Mouse (Mus musculus): ENCODE results near the gene Tbx15. TPM values are rescaled to one million over a fixed set of nuclear protein-coding genes. Genes with fewer than 3 reads are reported as not detected.

Tbx15 gene
- 4.2 and 4.9 TPM in 2 replicates for polyA plus RNA-seq (2014; fragmentation: Nextera tagmentation; extraction: Ambion mirVana)

GRCm38 (mm10) chr3:99240213-99240720 lies at the start of gene Tbx15:
Gene Tbx15 (plus strand): TSS chr3:99240381.
- Histone ChIP-seq H3K9me3 (ENCODE audit: control insufficient read depth, low read length) (no peaks in the 10 kb centered on the region), H3K4me3 (ENCODE audit: low read depth, low read length) (peak within 1 kb of the TSS; percentile 10; the same call in 1 of the 2 replicates), H3K4me2 (replicated peaks; ENCODE audit: low read depth, low read length) (peak within 1 kb of the TSS; percentile 22; the same call in 1 of the 2 replicates), H3K27me3 (ENCODE audit: control insufficient read depth, insufficient read depth, low read length) (peaks cover 95% of the 10 kb centered on the region), H3K27ac (ENCODE audit: low read depth, low read length) (no peak within 1 kb of the TSS), H3K4me1 (replicated peaks; ENCODE audit: control insufficient read depth, insufficient read depth, low read length) (no peaks in the 10 kb centered on the region; the same call in 1 of the 2 replicates), H3K36me3 (ENCODE audit: control insufficient read depth, insufficient read depth, low read length) (no peaks in the 10 kb centered on the region), H3K9ac (ENCODE audit: low read depth, low read length) (no peak within 1 kb of the TSS)
- no peak for ATAC-seq (ENCODE audit: low FRiP score)
- under 1% methylated on average over 20 of the region's 20 CpGs for WGBS
- DNase-seq (ENCODE audit: low spot score): no peak

DNA sequence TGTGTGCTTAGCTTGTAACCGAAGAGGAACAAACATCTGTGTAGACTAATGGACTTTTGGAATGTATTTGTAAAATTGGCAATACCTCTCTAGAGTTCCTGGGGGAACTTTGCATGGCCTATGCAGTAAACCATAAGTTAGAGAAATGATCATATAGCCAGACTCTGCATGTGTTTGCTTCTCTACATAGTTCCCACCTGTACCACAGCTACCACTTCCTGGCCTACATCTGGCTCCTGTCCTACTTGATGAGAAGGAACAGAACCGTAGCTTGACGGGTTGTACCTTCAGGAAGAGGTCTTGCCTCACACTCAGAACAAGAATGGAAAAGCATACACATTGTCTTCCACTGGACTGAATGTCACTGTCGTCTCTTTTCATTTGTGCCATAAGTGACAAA lies 46.6 kb upstream of the Tbx15 start:
- no peak overlapping the region for H3K27ac ChIP-seq (ENCODE audit: low read depth, low read length)
- WGBS: 81% methylated on average over 4 of the region's 4 CpGs
- no peak for ATAC-seq (ENCODE audit: low FRiP score)
- no peak for DNase-seq (ENCODE audit: low spot score)
- no peak overlapping the region for H3K9ac ChIP-seq (ENCODE audit: low read depth, low read length)
- no peaks in the 10 kb centered on the region for H3K9me3 ChIP-seq (ENCODE audit: control insufficient read depth, low read length)
- H3K4me2 ChIP-seq (replicated peaks; ENCODE audit: low read depth, low read length): no peak overlapping the region
- H3K4me3 ChIP-seq (ENCODE audit: low read depth, low read length): no peak overlapping the region
- H3K36me3 ChIP-seq (ENCODE audit: control insufficient read depth, insufficient read depth, low read length): no peaks in the 10 kb centered on the region
- H3K4me1 ChIP-seq (replicated peaks; ENCODE audit: control insufficient read depth, insufficient read depth, low read length): no peaks in the 10 kb centered on the region
- no peaks in the 10 kb centered on the region for H3K27me3 ChIP-seq (ENCODE audit: control insufficient read depth, insufficient read depth, low read length)

DNA sequence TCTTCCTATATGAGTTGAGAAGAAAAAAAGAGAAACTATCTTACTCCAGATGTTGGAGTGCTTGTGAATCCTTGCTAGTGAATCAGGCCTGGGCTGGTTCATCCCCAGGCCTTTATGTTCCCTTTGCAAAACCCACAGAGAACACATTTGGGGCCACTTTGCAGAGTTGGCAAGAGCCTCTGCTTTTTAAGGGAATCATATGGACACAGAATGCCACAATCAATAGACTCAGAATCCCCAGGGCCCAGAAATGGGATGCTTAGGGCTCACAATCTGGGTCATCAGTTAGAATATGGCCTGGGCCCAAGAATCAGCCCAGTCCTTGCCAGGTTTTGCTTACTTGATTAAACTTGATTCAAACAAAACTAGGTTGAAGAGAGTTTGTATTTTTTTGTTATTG lies 36.9 kb upstream of the Tbx15 start:
- no peaks in the 10 kb centered on the region for H3K36me3 ChIP-seq (ENCODE audit: control insufficient read depth, insufficient read depth, low read length)
- ATAC-seq (ENCODE audit: low FRiP score) (no peak), DNase-seq (ENCODE audit: low spot score) (no peak)
- no peak overlapping the region for H3K27ac ChIP-seq (ENCODE audit: low read depth, low read length)
- no peaks in the 10 kb centered on the region for H3K4me1 ChIP-seq (replicated peaks; ENCODE audit: control insufficient read depth, insufficient read depth, low read length)
- no peak overlapping the region for H3K9ac ChIP-seq (ENCODE audit: low read depth, low read length)
- H3K4me3 ChIP-seq (ENCODE audit: low read depth, low read length): no peak overlapping the region
- no peak overlapping the region for H3K4me2 ChIP-seq (replicated peaks; ENCODE audit: low read depth, low read length)
- H3K9me3 ChIP-seq (ENCODE audit: control insufficient read depth, low read length): no peaks in the 10 kb centered on the region
- H3K27me3 ChIP-seq (ENCODE audit: control insufficient read depth, insufficient read depth, low read length): no peaks in the 10 kb centered on the region

- no peaks in the 10 kb centered on the region for H3K36me3 ChIP-seq (ENCODE audit: control insufficient read depth, insufficient read depth, low read length)
- WGBS: 72% methylated on average over 1 of the region's 1 CpGs
- ATAC-seq (ENCODE audit: low FRiP score) (no peak), DNase-seq (ENCODE audit: low spot score) (no peak)
- H3K27ac ChIP-seq (ENCODE audit: low read depth, low read length): no peak overlapping the region
- no peaks in the 10 kb centered on the region for H3K27me3 ChIP-seq (ENCODE audit: control insufficient read depth, insufficient read depth, low read length)
- no peak overlapping the region for H3K9ac ChIP-seq (ENCODE audit: low read depth, low read length)
- H3K4me3 ChIP-seq (ENCODE audit: low read depth, low read length): no peak overlapping the region
- no peaks in the 10 kb centered on the region; the same call in 1 of the 2 replicates for H3K4me1 ChIP-seq (replicated peaks; ENCODE audit: control insufficient read depth, insufficient read depth, low read length)
- H3K9me3 ChIP-seq (ENCODE audit: control insufficient read depth, low read length): no peaks in the 10 kb centered on the region
- H3K4me2 ChIP-seq (replicated peaks; ENCODE audit: low read depth, low read length): no peak overlapping the region
Measured at GRCm38 (mm10) chr3:99208416-99208815, 31.8 kb upstream of the Tbx15 start.

- no peak overlapping the region for H3K9ac ChIP-seq (ENCODE audit: low read depth, low read length)
- H3K27me3 ChIP-seq (ENCODE audit: control insufficient read depth, insufficient read depth, low read length): no peaks in the 10 kb centered on the region
- no peaks in the 10 kb centered on the region for H3K9me3 ChIP-seq (ENCODE audit: control insufficient read depth, low read length)
- no peak overlapping the region for H3K4me2 ChIP-seq (replicated peaks; ENCODE audit: low read depth, low read length)
- ATAC-seq (ENCODE audit: low FRiP score) (no peak), DNase-seq (ENCODE audit: low spot score) (no peak)
- 56% methylated on average over 14 of the region's 14 CpGs for WGBS
- H3K4me3 ChIP-seq (ENCODE audit: low read depth, low read length): no peak overlapping the region
- H3K27ac ChIP-seq (ENCODE audit: low read depth, low read length): no peak overlapping the region
- H3K4me1 ChIP-seq (replicated peaks; ENCODE audit: control insufficient read depth, insufficient read depth, low read length): no peaks in the 10 kb centered on the region; the same call in 1 of the 2 replicates
- H3K36me3 ChIP-seq (ENCODE audit: control insufficient read depth, insufficient read depth, low read length): no peaks in the 10 kb centered on the region
Measured at GRCm38 (mm10) chr3:99211105-99211698, 29.0 kb upstream of the Tbx15 start.

- Histone ChIP-seq H3K27me3 (ENCODE audit: control insufficient read depth, insufficient read depth, low read length) (peaks cover 2% of the 10 kb centered on the region; the same call in 1 of the 2 replicates), H3K27ac (ENCODE audit: low read depth, low read length) (no peak overlapping the region), H3K9ac (ENCODE audit: low read depth, low read length) (no peak overlapping the region), H3K4me3 (ENCODE audit: low read depth, low read length) (no peak overlapping the region), H3K36me3 (ENCODE audit: control insufficient read depth, insufficient read depth, low read length) (no peaks in the 10 kb centered on the region), H3K9me3 (ENCODE audit: control insufficient read depth, low read length) (no peaks in the 10 kb centered on the region), H3K4me2 (replicated peaks; ENCODE audit: low read depth, low read length) (no peak overlapping the region), H3K4me1 (replicated peaks; ENCODE audit: control insufficient read depth, insufficient read depth, low read length) (no peaks in the 10 kb centered on the region)
- ATAC-seq (ENCODE audit: low FRiP score) (no peak), DNase-seq (ENCODE audit: low spot score) (no peak)
- WGBS: 81% methylated on average over 2 of the region's 2 CpGs
Measured at GRCm38 (mm10) chr3:99227807-99228206, 12.4 kb upstream of the Tbx15 start.

- Histone ChIP-seq H3K4me2 (replicated peaks; ENCODE audit: low read depth, low read length) (peak overlapping the region; percentile 23; the same call in 1 of the 2 replicates), H3K4me1 (replicated peaks; ENCODE audit: control insufficient read depth, insufficient read depth, low read length) (peaks cover 3% of the 10 kb centered on the region), H3K9me3 (ENCODE audit: control insufficient read depth, low read length) (no peaks in the 10 kb centered on the region), H3K4me3 (ENCODE audit: low read depth, low read length) (no peak overlapping the region), H3K27ac (ENCODE audit: low read depth, low read length) (no peak overlapping the region), H3K27me3 (ENCODE audit: control insufficient read depth, insufficient read depth, low read length) (peaks cover 49% of the 10 kb centered on the region), H3K36me3 (ENCODE audit: control insufficient read depth, insufficient read depth, low read length) (no peaks in the 10 kb centered on the region), H3K9ac (ENCODE audit: low read depth, low read length) (no peak overlapping the region)
- DNase-seq (ENCODE audit: low spot score): peak; percentile 84
- WGBS: 6% methylated on average over 20 of the region's 20 CpGs
- ATAC-seq (ENCODE audit: low FRiP score): peak; percentile 46
Measured at GRCm38 (mm10) chr3:99233393-99234318, 6.5 kb upstream of the Tbx15 start.

DNA sequence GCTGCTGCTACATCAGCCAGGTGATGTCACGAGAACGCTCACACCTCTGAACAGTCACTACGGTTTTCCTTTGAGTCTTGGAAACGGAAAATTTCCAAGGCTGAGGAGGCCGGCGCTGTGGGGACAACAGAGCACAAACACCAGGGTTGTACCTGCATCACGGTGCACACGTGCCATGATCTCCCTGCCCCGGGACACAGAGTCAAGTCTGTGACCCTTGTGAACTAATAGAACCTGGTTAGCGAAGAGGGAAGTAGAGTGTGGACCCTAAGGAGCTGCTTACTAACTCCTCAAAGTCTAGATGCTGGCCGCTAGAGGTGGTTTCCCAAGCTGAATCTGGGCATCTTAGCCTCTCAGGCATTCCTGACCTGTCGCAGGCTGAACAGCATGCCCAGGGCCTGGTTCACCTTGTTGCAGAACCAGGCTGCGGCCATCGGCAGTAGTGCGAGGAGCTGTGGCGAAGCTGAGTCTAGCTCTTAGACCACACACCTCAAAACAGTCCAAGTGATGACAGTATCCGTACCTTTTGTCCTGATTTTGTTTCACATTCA lies 5.8 kb upstream of the Tbx15 start:
- ATAC-seq (ENCODE audit: low FRiP score): peak; percentile 39
- Histone ChIP-seq H3K9me3 (ENCODE audit: control insufficient read depth, low read length) (no peaks in the 10 kb centered on the region), H3K36me3 (ENCODE audit: control insufficient read depth, insufficient read depth, low read length) (no peaks in the 10 kb centered on the region), H3K4me3 (ENCODE audit: low read depth, low read length) (no peak overlapping the region), H3K4me1 (replicated peaks; ENCODE audit: control insufficient read depth, insufficient read depth, low read length) (peaks cover 3% of the 10 kb centered on the region), H3K27ac (ENCODE audit: low read depth, low read length) (no peak overlapping the region), H3K9ac (ENCODE audit: low read depth, low read length) (no peak overlapping the region), H3K4me2 (replicated peaks; ENCODE audit: low read depth, low read length) (peak overlapping the region; percentile 23; the same call in 1 of the 2 replicates), H3K27me3 (ENCODE audit: control insufficient read depth, insufficient read depth, low read length) (peaks cover 56% of the 10 kb centered on the region)
- no peak for DNase-seq (ENCODE audit: low spot score)
- 3% methylated on average over 17 of the region's 17 CpGs for WGBS
